Mouse (Mus musculus): ENCODE results near the gene Dusp16.

DNA sequence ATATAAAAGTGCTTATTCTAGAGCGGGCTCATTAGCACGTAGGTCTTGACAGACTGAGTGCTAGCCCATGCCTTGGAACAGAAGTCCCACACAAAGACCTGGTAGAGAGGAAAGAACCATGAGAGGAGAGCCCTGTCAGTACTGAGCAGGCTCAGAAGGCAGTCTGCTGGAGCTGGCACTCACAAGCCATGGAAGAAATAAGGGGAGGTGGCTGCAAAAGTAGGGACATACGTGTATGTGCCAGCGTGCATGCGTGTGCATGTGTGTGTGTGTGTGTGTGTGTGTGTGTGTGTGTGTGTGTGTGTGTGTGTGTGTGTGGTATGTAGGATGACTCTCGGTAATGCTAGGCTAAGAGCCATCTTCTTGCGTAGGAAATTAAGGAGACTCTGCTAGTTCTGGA lies 69.1 kb downstream of the Dusp16 start:
- TF ChIP-seq CTCF (IDR thresholded peaks at IDR 0.05; ENCODE audit: low read depth) (no peak), EP300 (IDR thresholded peaks at IDR 0.05; ENCODE audit: low read depth) (no peak)

Measured in liver, postnatal 0 days (tissue).